Mouse (Mus musculus): ENCODE measurements at regions not wholly inside any gene's neighbourhood (a gene's known extent, or its start where the extent isn't known, plus 50 kb on each side); places are given as distances from the start of the nearest gene placed in this dataset.
"Not testable (repeated sequence)": the region's sequence is repeated elsewhere in the genome, so short reads cannot be mapped to it uniquely, and the experiment has no call there.

DNA sequence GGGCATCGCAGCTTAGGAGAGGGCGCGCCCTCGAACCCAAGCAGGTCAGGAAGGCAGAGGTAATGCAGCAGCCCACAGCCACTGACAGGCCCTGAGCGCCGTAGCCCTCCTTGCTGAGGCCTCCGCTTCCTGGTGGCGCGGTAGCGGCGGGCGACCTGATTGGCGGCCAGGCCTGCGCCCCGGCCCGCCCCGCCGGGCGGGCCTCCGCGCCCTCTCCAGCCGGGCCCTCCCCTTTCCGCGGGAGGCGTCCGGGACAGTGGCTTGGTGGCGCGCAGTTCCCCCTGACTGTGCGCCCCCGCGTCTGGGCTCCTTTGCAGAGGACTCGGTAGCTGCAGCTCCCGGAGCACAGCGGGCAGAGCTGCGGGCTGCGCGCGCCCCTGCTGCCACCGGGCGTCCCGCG lies 242.1 kb downstream of the Gm21863 start:
- not testable (repeated sequence) for H3K9ac ChIP-seq

DNA sequence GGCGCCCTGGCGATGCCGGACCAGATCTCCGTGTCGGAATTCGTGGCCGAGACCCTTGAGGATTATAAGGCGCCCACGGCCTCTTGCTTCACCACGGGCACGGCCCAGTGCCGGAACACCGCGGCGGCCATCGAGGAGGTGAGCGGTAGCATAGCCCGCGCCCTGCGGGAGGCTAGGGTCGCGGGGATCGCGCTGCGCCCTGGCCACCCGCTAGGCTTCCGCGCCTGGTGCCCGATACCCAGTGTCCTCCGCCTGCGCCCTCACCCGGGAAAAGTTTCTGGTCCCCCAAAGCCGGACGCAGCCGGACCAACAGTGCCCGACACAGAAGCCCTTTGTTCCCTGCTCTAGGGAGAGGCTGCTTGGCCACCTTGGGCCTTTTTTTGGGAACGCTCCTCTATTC lies 242.6 kb downstream of the Gm21863 start:
- ATAC-seq; H3K4me1 ChIP-seq (replicated peaks); H3K9me3 ChIP-seq; H3K36me3 ChIP-seq; H3K27ac ChIP-seq; H3K27me3 ChIP-seq (replicated peaks): not testable (repeated sequence)
- peak overlapping the region; percentile 49 for H3K4me2 ChIP-seq (replicated peaks)
- H3K9ac ChIP-seq: peak overlapping the region; percentile 55
- WGBS: 1% methylated on average over 36 of the region's 37 CpGs
- peak overlapping the region; percentile 54 for H3K4me3 ChIP-seq (replicated peaks)

More for the DNA sequence above, 242.1 kb downstream of the Gm21863 start:
- H3K4me2 ChIP-seq (replicated peaks): peak overlapping the region; percentile 56
- not testable (repeated sequence) for ATAC-seq; H3K27ac ChIP-seq; H3K27me3 ChIP-seq (replicated peaks); H3K36me3 ChIP-seq; H3K9me3 ChIP-seq; H3K4me1 ChIP-seq (replicated peaks)
- H3K4me3 ChIP-seq (replicated peaks): peak overlapping the region; percentile 54
- under 1% methylated on average over 26 of the region's 42 CpGs for WGBS

GRCm38 (mm10) chr12:20223921-20224320 lies 269.6 kb downstream of the Gm21863 start:
- H3K9ac ChIP-seq; H3K4me2 ChIP-seq (replicated peaks); H3K27ac ChIP-seq; H3K36me3 ChIP-seq; H3K4me1 ChIP-seq (replicated peaks); ATAC-seq; H3K27me3 ChIP-seq (replicated peaks); H3K4me3 ChIP-seq (replicated peaks): not testable (repeated sequence)
- peaks cover 23% of the 10 kb centered on the region for H3K9me3 ChIP-seq
- WGBS: 82% methylated on average over 1 of the region's 1 CpGs

DNA sequence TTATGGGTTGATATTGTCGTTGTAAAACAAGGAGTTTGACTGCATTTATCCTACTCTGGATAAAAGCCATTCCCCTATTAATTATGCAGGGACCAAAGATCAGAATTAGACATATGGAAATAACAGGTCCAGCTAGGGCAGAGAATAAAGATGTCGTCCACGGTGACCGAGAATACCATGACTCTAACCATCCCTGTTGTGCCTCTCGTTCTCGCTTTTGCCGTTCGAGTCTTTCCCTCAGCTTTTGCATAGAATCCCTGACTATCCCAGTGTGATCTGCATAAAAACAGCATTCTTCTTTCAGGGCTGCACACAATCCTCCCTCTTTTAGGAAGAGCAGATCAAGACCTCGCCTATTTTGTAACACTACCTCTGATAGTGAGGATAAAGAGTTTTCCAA lies 272.5 kb downstream of the Gm21863 start:
- not testable (repeated sequence) for H3K4me3 ChIP-seq (replicated peaks); ATAC-seq; H3K4me2 ChIP-seq (replicated peaks); H3K9ac ChIP-seq; H3K27ac ChIP-seq; H3K27me3 ChIP-seq (replicated peaks); H3K4me1 ChIP-seq (replicated peaks)
- peaks cover 11% of the 10 kb centered on the region for H3K36me3 ChIP-seq
- WGBS: 80% methylated on average over 9 of the region's 9 CpGs
- H3K9me3 ChIP-seq: peaks cover 44% of the 10 kb centered on the region

- WGBS: 73% methylated on average over 21 of the region's 21 CpGs
- peaks cover 11% of the 10 kb centered on the region for H3K36me3 ChIP-seq
- H3K27ac ChIP-seq; H3K4me1 ChIP-seq (replicated peaks); H3K9ac ChIP-seq; ATAC-seq; H3K27me3 ChIP-seq (replicated peaks); H3K4me3 ChIP-seq (replicated peaks); H3K4me2 ChIP-seq (replicated peaks): not testable (repeated sequence)
- peaks cover 51% of the 10 kb centered on the region for H3K9me3 ChIP-seq
Measured at GRCm38 (mm10) chr12:20227427-20228160, 273.3 kb downstream of the Gm21863 start.

DNA sequence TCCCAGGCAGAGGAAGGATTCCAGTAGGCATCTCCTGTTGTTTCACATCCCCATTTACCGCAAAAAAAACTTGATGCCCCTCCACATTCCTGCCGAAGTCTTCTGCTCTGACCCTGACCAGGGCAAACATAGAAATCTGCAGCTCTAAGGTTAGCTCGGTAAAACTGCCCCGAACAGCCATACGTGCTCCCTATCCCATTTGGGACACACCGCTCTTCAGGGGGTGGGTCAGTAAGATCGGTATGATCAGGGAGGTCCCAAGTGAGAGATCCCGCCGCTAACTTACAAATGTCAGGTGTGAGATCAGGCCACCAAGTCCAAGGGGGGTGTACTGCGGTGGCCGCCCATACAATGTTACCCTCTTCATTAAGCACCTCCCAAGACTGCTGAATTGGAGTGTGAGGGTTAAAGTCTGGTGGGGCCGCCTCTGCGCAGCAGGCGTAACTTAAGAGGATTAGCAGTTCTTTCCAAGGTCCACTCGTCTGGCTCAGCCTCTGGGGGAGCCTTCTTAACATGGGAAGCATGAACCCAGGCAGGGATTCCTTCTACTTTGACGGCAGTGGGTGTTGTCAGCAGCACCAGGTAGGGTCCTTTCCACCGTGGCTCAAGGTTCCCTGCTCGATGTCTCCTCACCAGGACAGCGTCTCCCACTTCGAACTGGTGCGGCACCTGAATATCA lies 274.2 kb downstream of the Gm21863 start:
- H3K27me3 ChIP-seq (replicated peaks); H3K27ac ChIP-seq; H3K4me3 ChIP-seq (replicated peaks); H3K4me2 ChIP-seq (replicated peaks); H3K4me1 ChIP-seq (replicated peaks); H3K9ac ChIP-seq: not testable (repeated sequence)
- 70% methylated on average over 21 of the region's 21 CpGs for WGBS
- Histone ChIP-seq H3K9me3 (peaks cover 60% of the 10 kb centered on the region), H3K36me3 (peaks cover 16% of the 10 kb centered on the region)
- 0 out of 2 replicates have a peak, but pooled peaks have one; percentile 4 for ATAC-seq

DNA sequence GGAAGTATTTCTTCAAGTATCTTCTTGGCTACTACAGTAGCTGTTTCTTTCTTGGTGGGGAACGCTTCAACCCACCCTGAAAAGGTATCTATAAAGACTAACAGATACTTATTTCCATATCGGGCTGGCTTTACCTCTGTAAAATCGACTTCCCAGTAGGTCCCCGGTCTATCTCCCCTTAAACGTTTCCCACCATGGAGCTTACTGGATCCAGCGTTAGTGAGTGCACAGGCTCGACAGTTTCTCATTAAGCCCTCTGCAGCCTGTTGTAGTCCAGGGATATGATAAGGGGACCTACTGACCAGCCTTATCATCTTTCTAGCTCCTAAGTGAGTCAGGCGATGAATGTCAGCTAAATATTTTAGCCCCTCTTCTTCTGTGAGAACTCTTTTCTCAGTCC lies 275.1 kb downstream of the Gm21863 start:
- WGBS: 75% methylated on average over 8 of the region's 8 CpGs
- not testable (repeated sequence) for H3K4me3 ChIP-seq (replicated peaks); H3K27me3 ChIP-seq (replicated peaks); H3K27ac ChIP-seq; H3K4me2 ChIP-seq (replicated peaks); ATAC-seq; H3K9ac ChIP-seq; H3K4me1 ChIP-seq (replicated peaks)
- Histone ChIP-seq H3K9me3 (peaks cover 68% of the 10 kb centered on the region), H3K36me3 (peaks cover 22% of the 10 kb centered on the region)

GRCm38 (mm10) chr12:20230141-20230892 lies 276.0 kb downstream of the Gm21863 start:
- H3K4me3 ChIP-seq (replicated peaks): no peak overlapping the region
- 68% methylated on average over 27 of the region's 27 CpGs for WGBS
- no peak for ATAC-seq

GRCm38 (mm10) chr12:20230893-20231235 lies 276.6 kb downstream of the Gm21863 start:
- WGBS: 68% methylated on average over 8 of the region's 8 CpGs
- no peak overlapping the region for H3K4me3 ChIP-seq (replicated peaks)
- no peaks in the 10 kb centered on the region for H3K4me1 ChIP-seq (replicated peaks)
- H3K36me3 ChIP-seq: peaks cover 22% of the 10 kb centered on the region
- no peak for ATAC-seq
- H3K9me3 ChIP-seq: peaks cover 68% of the 10 kb centered on the region
- H3K4me2 ChIP-seq (replicated peaks): no peak overlapping the region
- no peak overlapping the region for H3K27ac ChIP-seq
- 0 out of 2 replicates have a peak, but pooled peaks cover 3% of the 10 kb centered on the region for H3K27me3 ChIP-seq (replicated peaks)
- no peak overlapping the region for H3K9ac ChIP-seq

More at GRCm38 (mm10) chr12:20230141-20230892, 276.0 kb downstream of the Gm21863 start:
- peaks cover 22% of the 10 kb centered on the region for H3K36me3 ChIP-seq
- no peak overlapping the region for H3K9ac ChIP-seq
- H3K9me3 ChIP-seq: peaks cover 68% of the 10 kb centered on the region
- 0 out of 2 replicates have a peak, but pooled peaks cover 3% of the 10 kb centered on the region for H3K27me3 ChIP-seq (replicated peaks)
- no peak overlapping the region for H3K27ac ChIP-seq
- H3K4me2 ChIP-seq (replicated peaks): no peak overlapping the region
- no peaks in the 10 kb centered on the region for H3K4me1 ChIP-seq (replicated peaks)

- H3K9ac ChIP-seq: no peak overlapping the region
- H3K4me3 ChIP-seq (replicated peaks): no peak overlapping the region
- no peak overlapping the region for H3K27ac ChIP-seq
- peaks cover 68% of the 10 kb centered on the region for H3K9me3 ChIP-seq
- H3K27me3 ChIP-seq (replicated peaks): 0 out of 2 replicates have a peak, but pooled peaks cover 3% of the 10 kb centered on the region
- H3K4me2 ChIP-seq (replicated peaks): no peak overlapping the region
- H3K36me3 ChIP-seq: peaks cover 22% of the 10 kb centered on the region
- 0 out of 2 replicates have a peak, but pooled peaks have one; percentile 13 for ATAC-seq
- WGBS: 69% methylated on average over 12 of the region's 12 CpGs
- H3K4me1 ChIP-seq (replicated peaks): no peaks in the 10 kb centered on the region
Measured at GRCm38 (mm10) chr12:20231528-20231927, 277.2 kb downstream of the Gm21863 start.

- Histone ChIP-seq H3K4me3 (replicated peaks) (no peak overlapping the region), H3K9ac (no peak overlapping the region), H3K36me3 (peaks cover 22% of the 10 kb centered on the region), H3K27me3 (replicated peaks) (0 out of 2 replicates have a peak, but pooled peaks cover 3% of the 10 kb centered on the region), H3K9me3 (peaks cover 62% of the 10 kb centered on the region), H3K27ac (no peak overlapping the region), H3K4me1 (replicated peaks) (no peaks in the 10 kb centered on the region), H3K4me2 (replicated peaks) (no peak overlapping the region)
- WGBS: 69% methylated on average over 14 of the region's 14 CpGs
- ATAC-seq: no peak
Measured at GRCm38 (mm10) chr12:20231986-20232541, 277.8 kb downstream of the Gm21863 start.
